Mouse (Mus musculus): Measurements from ENCODE around the gene Mrpl37.

DNA sequence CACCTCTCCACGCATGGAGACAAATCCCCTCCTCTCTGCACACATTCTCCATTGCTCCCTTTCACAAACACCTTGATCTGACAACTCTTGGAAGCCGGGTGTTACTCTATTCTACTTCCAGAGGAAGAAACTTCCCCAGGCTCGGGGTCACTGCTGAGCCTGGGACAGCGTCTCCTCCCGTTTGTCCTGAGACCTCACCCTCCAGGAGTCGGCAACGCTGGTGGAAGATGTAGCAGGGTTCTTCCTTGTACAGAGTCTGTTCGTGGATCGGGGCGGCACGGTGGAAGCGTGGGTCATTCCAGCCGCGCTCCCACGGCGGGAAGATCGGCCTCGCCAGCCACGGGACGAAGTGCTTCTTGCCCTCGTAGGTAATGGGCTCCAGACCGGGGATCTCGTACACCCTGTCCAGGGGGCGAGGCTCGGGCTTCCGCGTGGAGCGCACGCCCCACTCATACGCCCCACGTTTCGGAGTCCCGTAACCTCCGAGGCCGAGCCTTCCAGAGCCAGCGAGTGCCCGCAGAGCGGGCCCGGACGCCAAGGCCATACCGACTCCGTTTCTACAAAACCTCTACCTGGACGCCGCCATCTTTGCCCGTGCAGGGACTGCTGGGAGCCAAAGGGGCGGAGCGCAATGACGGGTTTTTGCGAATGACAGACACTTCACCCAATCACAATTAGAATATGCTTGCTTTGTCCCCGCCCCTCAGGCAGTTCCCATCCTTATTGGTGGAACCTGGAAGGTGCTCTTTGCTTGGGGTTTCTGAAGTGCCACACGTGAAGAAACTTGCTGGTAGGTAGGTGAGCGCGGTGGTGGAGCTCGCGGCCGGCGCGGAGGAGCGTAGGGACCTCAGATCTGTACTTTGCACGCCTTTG is at the start of gene Mrpl37, which contains the start of gene Cyb5rl:
- TF ChIP-seq GATA1 (IDR thresholded peaks at IDR 0.05; ENCODE audit: low read length) (no peak), TAL1 (IDR thresholded peaks at IDR 0.05; ENCODE audit: low read length) (no peak)

Measured in erythroblast, embryonic 14.5 days (primary cell).